Mouse (Mus musculus) retina, postnatal 7 days (tissue): ENCODE measurements around the gene Tnfrsf18.

Experiments used
- DNase-seq: peaks from one replicate; pipeline ENCODE4 v3.0.0-alpha.2; 2012; ENCODE audit warnings: low read depth, low spot score

The Tnfrsf18 gene

DNA sequence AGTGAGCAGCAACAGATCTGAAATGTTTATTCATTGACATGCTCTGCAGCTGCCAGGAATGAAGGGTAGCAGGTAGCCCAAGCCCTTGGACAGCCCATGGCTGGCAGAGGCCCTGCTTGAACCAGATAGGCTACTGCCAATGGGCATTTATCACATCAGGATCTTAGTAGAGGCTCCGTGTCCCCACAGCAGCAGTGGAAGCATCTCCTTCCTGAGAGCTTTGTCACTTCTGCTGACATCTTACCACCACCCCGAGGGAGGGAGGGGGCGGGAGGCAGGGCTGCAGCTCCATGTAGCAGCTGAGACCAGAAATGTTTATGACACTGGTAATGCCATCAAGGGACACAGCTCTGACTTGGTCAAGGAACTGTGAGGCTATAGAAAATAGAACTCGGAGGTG, 6.9 kb downstream of the Tnfrsf18 start:
- DNase-seq = no peak

DNA sequence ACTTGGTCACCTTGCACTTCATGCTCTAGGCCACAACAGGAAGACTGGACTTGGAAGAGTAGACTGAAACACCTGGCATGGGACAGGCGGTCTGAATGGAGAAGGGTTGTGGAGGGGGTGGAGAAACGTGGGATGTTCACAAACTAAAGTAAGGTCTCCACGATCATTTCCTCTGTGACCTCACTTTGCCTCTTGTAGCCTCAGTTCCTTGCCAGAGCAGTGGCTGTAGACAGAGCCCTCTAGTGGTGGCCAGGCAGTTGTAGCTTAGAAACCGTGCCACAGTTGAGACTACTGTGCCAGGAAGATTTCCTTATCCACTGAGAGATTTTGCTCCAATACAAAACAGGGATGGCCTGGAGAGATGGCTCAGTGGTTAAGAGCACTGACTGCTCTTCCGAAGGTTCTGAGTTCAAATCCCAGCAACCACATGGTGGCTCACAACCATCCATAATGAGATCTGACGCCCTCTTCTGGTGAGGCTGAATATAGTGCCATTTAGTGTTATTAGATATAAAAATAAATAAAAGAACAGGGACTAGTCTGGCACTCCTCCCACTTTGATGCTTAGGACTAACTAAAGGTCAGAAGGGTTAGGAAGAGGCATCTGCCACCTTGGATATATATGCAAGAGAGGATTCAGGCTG, 7.6 kb downstream of the Tnfrsf18 start:
- peak; percentile 35 for DNase-seq

DNA sequence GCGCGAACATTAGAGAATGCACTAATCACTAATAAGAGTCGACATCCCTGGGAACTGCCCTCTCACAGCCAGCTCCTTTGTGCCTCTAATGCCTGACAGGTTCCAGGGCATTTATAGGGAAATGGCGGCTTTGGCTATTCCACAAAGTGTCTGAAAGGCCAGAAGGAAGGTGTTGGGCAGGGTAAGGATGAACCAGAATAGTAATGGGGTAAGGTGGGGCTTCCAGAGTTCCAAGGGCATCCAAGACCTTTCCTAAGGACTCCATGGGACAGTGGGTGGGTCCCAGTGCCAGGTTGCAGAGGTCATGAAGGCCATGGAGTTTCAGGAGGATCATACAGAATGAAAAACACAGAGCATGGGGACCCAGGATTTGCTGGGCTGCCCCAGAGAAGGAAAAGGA, 8.3 kb downstream of the Tnfrsf18 start:
- no peak for DNase-seq

DNA sequence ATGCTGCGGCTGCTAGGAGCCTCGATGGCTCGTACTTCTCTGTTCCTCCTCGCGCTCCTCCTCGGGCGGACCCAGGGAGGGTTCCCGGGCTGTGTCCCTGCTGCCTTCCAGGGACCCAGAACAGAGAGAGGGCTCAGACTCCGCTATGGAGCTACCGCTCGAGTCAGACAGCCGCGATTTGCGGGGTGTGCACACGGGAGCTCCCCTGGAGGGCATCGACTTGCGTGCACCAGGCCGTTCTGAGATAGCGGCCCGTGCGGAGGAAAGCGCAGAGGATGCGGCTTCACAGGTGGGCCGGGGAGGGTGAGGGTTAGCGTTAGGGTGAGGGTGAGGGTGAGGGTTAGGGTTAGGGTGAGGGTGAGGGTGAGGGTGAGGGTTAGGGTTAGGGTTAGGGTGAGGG, 8.9 kb downstream of the Tnfrsf18 start:
- DNase-seq = no peak

DNA sequence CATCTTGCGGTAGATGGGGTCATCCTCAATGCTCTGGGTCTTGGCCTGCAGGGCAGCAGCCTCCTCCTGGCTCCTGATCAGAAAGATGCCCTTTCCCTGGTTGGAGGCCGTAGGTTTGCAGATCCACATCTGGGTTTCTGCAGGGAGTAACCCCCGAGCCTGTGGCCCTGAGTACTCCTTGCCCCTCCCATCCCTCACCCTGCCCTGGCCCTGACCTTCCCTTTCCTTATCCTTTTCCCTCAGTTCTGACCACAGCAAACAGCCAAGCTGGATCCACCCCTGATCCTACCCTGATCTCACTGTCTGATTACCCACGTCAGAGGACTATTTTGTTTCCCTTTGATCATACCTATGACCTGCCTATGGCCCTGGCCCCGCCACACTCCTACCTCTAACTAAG, 18.8 kb downstream of the Tnfrsf18 start:
- DNase-seq = no peak

DNA sequence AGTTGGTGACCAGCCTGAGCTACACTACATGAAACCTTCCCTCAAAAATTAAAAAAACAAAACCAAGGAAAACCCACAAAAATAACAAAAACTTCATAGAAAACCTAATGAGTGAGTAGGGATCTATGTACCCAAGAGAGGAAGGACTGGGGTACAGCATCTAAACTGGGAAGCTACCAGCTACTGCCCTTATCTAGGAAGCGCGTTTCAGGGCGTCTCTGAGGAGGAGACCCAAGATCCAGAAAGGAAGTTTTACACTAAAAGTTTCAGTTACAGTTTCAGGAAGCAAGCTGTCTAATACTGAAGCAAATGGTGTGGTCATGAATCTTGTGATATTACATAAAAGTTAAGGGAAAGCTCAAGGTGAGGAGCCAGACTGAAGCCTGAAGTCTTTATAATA, 23.8 kb downstream of the Tnfrsf18 start:
- DNase-seq = no peak

DNA sequence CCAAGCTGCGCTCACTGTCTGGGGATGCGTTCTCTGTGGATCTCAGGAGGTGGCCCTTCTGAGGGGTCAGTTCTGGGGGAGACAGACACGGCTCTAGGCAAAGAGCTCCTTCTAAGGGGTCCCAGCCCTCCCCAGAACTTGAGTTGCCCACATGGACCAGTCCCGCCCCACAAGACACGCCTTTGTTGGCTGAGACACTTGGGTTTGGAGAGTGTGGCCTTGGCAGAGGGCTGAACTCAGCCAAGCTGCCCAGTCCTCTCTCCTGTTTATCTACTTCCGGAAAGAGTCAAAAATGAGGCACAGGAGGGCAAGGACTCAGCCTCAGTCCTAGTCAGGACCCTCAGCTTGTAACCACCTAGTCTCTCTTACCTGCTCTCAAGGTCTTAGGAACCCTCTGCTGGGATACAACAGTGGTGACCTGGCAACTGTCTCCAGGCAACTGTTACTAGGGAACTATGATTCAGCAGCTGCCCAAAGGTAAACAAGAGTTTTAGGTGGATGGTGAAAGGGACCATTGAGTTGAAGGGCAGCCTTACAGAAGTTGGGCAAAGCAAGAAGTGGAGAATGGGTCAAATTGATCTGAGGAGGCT, 24.5 kb downstream of the Tnfrsf18 start:
- no peak for DNase-seq

DNA sequence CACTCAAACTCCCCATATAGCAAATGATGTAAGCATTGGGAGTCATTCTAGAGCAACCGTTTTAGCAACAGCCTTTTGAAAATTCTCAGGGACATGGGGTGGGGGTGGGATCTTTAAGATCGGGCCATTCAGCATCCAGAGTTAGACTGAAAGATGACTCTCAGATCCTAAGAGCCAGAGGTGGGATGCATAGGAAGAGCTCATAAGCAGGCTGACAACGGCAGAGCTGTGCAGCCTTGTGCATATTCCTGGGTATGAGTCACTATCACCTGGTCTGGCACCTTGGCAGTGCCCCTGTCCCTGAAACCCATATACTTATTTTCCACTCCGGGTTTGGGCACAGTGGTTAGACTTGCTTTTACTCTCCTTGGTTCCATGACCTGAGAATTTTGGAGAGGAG, 27.1 kb downstream of the Tnfrsf18 start:
- DNase-seq = no peak

DNA sequence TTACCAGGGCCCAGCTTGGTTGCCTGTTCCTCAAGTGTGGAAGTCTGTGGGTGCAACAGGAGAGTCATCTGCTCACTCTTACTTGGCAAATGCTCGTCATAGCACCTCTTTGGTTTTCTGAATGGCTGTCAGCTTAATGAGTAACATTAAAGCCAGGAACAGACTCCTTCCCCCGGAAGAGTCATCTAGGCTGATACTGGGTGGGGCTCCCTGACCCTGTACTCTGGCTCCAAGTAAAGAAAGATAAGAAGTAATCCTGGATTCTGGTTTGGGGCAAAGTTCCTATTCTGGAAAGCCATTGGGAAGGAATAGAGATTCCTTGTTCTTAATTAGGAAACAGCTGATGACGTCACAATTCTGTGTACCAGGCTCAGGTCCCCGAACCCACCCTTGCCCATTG, 28.2 kb downstream of the Tnfrsf18 start:
- no peak for DNase-seq

DNA sequence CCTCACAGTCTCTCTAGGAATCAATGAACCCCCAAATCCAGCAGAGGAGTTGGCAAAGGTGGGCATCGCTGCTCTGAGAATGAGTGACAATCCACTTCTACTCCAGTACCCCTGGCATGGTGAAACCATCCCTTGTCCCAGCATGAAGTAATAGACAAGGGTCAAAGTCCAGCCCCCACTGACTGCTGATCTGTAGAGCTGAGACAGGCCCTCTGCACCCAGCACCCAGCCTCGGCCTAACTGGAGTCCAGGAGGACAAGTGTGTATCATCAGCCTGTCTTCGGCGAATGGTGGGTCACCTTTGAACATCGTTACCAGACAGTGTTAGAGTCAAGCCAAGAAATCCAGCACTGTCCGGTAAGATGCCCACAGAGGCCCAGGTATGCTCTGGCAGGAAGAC, 28.6 kb downstream of the Tnfrsf18 start:
- no peak for DNase-seq

DNA sequence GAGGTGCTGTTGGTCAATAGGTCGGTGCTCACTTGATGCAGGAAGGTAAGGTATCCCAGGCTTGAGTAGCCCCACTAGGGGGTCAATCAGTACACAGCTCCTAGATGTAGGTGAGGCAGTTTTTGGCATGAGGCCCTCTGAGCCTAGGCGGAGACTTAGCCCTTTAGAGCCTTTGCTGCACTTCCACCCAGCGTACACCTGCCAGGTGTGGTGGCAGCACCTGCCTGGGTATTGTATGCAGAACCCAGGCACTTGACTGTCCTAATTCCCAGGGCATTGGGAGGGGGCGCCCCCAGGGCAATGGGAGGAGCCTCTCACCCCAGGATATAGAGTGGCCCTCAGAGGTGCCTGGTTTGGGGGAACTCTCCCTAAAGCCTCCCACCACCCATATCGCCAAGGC, 29.2 kb downstream of the Tnfrsf18 start:
- no peak for DNase-seq

DNA sequence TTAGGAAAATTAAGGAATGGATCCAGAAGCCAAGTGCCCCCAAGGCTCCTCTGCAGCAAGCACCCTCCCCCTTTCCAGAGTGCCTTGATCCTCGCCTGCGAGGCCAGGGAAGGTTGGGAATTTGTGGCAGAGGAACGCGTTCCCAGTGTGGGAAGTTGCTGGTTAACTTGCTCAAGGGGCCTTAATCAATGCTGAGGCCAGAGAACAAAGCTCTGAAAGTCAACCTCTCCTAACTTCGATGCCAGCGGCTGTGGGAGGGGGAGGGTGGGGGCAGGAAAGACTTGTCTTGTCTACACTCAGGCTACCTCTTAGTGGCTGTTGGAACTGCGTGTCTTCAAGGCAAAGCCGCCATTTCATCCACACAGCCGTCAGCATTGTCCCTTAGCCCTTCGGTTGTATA, 31.7 kb downstream of the Tnfrsf18 start:
- DNase-seq = no peak

DNA sequence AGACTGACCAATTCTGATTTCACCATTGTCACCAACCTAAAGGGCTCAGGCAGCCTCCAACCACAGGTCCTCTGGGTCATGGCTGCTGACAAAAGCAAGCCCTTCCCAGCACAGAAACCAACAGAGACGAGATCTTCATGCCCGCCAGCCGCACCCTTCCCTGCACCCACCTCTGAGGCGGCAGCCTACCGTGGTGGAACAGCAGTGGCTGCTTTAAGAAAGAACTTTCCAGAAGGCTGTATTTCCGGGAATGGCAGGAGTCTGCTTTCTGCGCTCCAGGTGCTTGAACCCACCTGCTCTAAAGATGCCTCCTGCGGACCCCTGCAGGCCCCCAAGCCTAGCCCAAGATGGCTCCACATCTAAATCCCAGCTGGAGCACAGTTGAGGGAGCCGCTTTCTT, 32.9 kb downstream of the Tnfrsf18 start:
- no peak for DNase-seq

DNA sequence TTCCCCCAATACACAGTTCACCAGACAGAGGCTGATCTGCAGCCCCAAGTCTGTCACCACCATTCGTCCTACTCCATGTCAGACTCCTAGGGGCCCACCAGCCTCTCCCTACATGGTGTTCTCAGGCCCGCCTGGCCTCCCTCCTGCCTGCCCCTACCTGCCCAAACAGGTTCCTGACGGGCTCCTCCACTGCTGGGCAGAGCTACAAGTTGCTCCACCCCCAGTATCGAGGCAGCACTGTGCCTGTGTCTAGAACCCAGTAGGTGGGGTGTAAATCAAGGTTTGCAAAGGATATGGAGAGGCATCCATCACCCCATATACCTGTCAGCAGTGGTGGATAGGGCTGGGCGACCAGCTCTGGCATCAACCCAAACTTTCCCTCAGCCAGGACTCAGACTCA, 33.3 kb downstream of the Tnfrsf18 start, which contains the start of gene Ttll10:
Gene Ttll10 (minus strand): TSS at position 154 of the 400 bp plus-strand sequence.
- DNase-seq = no peak

DNA sequence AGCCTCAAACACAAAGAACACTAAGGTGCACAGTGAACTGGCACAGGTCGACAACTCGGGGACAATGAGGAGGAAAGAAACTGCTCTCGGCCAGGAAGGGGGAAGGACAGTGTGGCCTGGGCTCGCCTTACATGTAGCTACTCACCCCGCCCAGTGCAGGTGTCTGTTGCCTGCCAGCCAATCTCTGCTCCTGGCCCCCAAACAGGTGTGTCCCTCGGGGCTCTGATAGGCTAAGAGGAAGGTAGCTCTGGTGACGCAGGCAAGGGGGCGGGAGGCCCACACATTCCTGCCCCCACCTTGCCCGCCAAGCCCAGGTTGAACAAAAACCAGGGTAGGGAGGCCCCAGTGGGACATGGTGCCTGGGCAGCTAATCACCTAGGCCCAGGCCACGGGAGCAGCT, 33.7 kb downstream of the Tnfrsf18 start:
- DNase-seq = no peak

DNA sequence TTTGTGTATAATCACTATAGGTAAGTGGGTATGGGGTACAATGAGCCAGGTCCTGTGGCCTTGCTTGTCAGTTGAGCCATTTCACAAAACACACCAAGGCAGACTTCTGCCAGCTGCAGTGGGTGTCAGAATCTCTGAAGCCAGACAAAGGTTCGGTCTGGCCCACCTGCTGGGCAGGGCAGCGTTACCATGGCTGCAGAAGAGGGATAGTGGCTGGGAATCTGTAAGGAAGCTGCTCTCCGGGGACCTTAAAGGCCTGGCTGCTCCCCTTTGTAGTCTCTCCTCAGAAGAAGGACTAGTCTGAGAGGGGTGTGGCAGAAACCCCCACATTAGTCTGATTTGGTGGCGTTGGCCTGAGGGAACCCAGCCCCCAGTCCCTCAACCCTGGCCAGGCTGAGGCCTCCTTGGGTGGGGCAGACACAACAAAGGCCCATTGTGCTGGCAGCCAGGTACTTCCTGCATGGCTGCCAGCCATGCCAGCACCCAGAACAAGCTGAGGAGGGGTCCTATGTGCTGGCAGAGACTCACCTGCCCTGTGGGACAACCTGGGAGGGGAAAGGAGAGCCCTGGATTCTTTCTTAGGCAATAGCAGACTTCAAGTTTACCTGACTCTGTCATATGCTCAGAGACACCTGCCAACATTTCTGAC, 38.0 kb downstream of the Tnfrsf18 start:
- no peak for DNase-seq

DNA sequence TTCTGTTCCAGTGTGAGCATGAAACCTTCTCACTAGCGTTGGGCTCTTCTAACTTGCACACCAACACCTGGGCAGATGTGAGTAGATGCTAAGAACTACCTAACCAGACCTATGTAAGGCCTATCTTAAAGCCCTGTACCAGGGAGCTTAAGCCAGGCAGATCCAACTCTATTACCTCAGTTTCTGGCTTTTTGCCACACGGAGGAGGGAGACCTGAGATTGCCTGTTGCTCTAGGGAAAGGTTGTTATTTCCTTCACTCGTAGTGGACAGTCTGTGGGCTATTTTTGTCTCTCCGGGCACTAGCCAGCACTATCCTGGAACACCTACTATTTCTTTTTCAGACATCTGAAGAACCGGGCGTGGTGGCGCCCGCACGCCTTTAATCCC, 38.5 kb downstream of the Tnfrsf18 start:
- DNase-seq = no peak

DNA sequence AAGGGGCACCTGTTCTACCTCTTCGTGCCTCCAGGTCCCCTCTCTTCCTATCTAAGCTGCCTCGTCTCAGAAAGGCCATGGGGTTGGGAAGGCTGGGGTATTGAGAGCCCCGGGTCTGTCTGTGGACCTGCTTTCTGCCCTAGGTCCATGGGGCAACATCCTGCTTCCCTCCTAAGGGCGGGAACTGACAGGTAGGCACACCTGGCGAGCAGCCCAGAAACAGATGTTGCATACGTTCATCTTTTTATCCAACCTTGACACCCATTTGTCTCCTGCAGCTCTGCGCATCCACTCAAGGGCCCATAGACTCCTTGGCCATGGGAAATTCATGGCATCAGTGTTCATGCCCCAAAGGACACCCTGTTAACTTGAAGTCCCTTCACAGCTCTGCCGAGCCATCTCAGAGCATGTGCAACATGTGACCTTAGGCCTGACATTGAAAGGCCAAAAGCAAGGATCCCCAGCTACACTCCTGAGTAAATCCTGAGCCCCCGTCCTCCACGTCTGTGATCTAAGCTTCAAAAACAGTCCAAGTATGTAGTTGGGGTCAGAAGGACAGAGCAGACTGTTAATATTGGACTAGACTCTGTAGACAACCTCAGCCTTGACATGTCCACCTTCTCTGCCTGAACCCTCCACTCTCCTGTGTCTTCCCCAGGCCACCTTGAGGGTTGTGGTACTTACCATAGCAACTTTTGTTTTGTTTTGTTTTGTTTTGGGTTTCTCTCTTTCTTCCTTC, 39.4 kb downstream of the Tnfrsf18 start:
- DNase-seq = no peak

DNA sequence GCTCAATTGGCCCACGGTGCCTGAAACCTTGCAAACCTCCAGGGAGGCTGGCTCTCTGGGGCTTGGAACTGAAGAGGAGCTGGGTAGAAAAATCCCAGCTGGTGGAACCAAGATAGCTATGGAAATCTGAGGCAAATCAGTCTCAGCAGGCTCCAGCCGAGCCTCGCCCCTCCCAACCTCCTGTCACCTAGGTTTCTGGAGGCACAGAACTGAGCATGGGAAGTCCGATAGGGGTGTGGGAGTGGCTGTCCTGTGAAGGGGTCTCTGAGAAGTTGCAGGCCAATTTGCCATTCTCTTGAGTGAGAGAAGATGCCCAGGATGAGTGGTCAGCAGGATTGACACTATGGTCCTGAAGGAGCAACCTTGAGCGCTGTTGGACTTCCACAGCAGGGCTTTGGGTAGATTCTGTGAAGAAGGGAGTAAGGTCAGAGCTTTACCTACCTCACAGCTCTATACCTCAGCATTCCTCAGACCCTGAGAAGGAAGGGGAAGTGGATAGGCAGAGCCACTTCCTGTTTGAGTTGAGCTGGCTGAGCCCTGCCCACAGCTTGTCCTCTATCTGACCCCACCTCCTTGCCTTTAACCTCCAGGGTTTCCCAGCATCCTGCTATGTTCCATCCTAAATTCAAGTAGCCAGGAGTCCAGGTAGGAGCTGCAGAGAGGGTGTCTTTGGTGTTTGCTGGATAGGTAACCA, 41.4 kb downstream of the Tnfrsf18 start:
- no peak for DNase-seq

DNA sequence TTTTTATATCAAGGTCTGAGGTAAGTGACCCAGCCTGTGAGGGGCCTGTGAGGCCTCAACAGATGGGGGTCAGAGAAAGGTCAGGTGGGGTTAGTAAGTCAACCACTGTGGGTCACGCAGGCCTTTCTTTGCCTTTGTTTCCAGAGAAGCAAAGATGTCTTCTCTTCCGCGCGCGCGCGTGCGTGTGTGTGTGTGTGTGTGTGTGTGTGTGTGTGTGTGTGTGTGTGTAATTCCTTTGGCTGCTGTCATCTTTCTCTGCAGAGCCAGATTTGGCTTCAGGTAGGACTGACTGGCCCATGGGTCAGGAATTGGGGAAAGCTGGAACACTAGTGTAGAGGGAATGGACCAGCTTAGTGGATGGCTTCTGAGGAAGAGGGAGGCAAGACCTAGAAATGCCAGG, 43.7 kb downstream of the Tnfrsf18 start:
- DNase-seq = no peak

DNA sequence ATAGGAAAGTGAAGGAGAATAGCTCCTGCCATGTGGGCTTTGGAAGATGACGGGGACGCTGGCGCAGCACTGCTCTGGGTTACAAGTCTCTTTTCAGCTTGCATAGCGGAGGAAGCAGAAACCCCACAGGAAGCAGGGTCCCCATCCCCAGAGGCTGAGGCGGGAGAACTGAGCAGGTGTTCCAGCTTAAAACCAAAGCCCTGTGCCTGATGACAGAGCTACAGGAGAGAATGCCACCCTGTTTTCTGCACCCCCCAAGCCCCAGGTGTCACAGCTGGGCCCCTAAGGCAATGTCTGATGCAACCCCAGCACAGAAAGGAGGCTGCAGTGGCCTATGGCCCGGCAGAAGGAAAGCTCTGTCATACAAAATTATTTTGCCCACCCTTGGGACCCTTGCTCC, 44.3 kb downstream of the Tnfrsf18 start:
- DNase-seq = no peak

DNA sequence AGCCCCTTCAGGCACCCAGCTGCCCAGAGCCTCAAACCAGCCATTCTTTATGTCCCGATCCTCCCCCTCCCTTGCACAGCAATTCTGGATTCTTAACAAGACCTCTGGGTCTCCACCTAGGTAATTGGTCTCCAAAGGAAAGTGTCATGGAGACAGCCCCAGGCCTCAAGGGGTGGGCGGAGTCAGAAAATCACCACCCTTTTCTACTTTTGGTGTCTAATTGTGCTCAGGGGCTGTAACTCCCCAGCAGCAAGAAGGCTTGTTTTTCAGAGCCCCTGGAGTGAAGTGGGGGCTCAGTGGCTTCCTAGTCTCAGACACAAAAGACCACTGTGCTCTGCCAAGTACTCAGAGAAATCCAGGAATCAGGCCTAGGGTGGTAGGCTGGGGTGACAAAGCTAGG, 44.8 kb downstream of the Tnfrsf18 start:
- no peak for DNase-seq
